Mouse (Mus musculus): ENCODE measurements around the gene Dnaja3. TPM values are rescaled to one million over a fixed set of nuclear protein-coding genes. Genes with fewer than 3 reads are reported as not detected.
"Not testable (repeated sequence)": the region's sequence is repeated elsewhere in the genome, so short reads cannot be mapped to it uniquely, and the experiment has no call there.

Dnaja3 gene
- total RNA-seq, 2 experiments from 2014 or later = 11.9 to 26.1 TPM

DNA sequence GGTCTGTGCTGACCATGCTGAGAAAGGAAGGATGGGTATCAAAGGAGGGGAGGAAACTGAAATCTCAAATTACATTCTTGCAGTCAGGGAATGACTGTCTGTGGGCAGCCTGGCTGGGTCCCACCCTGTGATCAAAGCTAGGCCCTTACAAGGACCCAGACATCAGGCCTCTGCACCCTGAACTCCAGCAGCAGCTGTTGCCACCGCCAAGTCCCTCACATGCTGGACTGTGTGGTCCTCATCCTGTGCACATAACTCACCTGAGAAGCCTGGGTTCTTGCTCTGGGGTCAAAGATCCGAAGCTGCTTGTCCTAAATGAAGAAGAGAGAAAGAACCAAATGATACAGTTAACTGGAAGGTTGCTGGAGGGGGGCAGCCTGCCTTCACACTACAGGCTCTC, 21.8 kb downstream of the Dnaja3 start:
- ATAC-seq (ENCODE audit: poor library complexity, severe bottlenecking) = no peak

DNA sequence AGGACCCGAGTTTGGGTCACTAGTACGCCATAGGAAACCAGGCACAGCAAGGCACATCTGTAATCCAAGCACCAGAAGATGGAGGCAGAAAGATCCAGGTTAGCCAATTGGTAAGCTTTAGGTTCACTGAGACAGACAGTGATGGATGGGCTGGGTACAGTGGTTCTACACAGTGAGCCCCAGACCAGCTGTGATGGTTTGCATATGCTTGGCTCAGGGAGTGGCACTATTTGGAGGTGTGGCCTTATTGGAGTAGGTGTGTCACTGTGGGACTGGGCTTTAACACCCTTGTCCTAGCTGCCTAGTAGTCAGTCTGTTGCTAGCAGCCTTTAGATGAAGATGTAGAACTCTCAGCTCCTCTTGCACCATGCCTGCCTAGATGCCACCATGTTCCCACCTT, 24.0 kb downstream of the Dnaja3 start:
- ATAC-seq (ENCODE audit: poor library complexity, severe bottlenecking) = no peak

DNA sequence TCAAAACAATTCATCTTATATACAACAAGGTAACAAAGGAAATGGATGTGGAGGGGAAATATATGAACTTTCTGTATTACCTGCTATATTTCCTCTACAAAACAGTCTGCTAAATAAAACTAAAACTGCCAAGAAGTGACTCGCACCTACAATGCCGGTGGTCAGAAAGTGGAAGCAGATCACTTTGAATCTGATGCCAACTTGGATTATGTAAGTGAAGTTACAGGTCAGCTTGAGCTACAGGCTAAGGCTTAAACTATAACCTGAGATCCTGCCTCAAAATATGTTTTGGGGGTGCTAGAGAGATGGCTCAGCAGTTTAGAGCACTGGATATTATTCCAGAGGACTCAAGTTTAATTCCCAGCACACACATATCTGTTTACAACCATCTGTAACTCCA, 25.9 kb downstream of the Dnaja3 start:
- ATAC-seq (ENCODE audit: poor library complexity, severe bottlenecking) = no peak

DNA sequence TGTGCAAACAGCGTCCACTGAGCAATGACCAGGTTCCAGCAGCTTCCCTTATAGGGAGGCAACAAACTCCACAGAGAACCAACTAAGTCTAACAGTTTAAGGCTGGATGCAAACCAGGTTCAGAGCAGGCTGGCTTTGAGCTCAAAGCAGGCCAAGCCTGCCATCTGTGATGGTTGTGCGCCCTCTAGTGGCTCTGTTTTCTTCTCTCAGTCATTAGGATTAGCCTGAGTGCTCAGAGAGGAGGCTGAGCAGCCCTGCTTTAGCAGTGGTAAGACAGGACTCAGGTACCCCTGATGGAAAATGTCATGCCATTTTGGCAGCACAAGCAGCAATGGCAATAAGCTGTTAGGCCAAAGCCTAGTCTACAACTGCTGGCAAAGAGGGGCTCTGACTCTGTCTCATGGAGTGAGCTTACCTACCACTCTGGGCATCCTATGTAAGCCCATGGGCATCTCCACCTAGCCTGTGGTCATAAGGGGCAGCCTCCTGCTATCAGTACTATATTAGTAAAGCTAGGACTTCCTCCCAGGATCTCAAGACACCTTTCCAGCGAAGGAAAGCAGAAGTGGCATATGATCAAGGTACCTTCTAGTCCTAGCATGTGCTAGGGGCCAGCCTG, 27.5 kb downstream of the Dnaja3 start:
- peak; percentile 96 for ATAC-seq (ENCODE audit: poor library complexity, severe bottlenecking)

DNA sequence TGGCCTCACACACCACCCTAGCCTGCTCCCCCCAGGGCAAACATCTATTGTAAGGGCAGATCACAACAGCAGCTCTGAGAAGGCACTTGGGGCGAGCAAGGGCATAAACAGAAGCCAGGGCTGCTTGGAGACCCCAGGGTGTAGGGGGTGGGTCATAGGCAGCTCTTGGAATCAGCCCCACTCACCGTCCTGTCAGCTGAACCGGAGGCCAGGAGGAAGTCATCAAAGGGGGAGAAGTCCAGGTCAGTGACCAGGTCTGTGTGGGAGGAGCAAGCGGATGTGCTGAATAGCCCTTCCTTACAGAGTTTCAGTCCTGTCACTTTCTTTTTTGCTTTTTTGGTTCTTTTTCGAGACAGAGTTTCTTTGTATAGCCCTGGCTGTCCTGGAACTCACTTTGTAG, 30.5 kb downstream of the Dnaja3 start:
- ATAC-seq (ENCODE audit: poor library complexity, severe bottlenecking) = no peak

DNA sequence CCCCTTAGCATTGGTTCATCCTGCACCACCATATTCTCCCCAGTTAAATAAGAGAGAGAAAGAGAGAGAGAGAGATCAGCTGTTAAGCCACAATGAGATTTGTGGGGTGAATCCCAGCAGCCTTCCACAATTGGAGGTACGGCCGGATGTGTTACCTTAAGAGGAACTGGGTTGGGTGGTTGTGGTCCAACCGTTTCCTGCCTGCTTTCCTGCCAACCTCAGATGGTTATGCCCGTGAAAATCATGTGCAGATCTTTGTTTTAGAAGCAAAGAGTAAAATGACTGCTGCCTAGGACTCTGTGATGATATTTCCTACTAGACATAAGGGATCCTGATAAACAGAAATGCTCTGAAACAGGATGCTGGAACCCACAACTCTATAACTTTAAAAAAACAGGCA, 34.3 kb downstream of the Dnaja3 start:
- ATAC-seq (ENCODE audit: poor library complexity, severe bottlenecking) = peak; percentile 87

DNA sequence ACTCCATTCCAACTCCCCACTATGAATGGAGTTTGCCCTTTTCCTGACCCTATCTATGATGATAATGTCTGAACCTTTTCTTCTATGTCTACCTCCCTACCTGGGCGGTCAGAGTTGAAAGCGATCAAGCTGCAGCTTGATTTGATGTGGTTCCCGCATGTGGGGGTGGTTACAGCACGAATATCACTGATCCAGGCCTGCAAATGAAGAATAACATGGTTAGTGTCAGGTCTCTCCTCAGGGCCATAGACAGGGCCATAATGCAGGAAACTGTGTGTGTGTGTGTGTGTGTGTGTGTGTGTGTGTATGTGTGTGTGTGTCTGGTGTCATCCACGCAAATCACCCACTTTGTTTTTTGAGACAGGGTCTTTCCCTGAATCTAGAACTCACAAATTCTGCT, 37.0 kb downstream of the Dnaja3 start:
- ATAC-seq (ENCODE audit: poor library complexity, severe bottlenecking) = no peak

DNA sequence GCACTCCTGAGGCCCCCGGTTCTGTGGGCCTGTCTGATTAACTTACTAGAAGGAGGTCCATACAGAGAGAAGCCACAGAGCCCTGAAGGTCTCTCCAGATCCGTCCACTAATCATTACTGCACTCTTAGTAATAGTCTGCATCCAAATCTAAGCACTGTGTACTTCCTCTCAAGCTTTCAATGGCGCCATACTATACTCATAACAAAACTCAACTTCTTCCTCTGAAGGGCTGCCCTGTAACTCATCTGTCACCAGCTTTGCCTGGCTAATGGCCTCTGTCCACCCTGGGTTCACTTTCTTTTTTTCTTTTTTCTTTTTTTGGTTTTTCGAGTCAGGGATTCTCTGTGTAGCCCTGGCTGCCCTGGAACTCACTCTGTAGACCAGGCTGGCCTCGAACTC, 38.3 kb downstream of the Dnaja3 start:
- ATAC-seq (ENCODE audit: poor library complexity, severe bottlenecking) = peak; percentile 8; the same call in 1 of the 2 replicates

DNA sequence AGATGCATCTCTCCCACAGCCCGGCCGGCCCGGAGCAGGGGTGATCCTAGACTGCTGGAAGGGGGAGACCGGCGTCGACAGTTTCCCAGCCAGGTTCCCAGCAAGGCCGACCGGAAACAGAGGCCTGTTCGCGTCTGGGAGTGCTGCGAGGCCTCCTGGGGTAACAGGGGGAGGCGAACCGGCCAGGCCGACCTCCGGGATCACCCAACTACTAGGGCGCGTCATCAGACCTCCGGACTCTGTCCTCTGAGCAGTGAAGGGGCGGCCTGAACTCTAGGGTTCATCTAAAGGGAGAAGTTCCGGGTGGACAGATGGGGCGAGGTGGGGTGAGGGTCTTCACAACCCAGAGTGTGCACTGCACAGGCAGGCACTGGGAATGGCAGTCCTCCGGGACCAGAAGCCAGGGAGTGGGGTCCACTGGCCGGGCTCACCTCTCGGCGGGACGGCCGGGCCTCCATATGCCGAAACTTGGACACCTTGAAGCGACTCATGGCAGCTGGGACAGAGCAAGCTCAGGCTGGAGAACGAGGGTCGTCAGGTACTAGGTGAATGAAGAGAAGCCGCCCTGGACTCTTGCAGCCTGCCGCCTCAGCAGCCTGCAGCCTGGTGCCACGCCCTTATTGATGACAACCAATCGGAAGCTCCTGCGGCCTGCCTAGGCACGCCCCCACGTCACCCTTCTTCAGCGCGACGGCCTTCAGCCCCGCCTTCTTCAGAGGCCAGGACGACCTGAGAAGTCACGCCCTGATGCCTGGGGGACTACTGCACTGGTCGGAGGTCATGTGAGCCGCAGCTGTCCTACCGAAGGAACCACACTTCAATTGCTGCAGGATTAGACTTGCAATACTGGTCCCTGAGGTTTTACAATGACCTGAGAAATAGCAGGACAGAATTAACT, 39.6 kb downstream of the Dnaja3 start, which contains the start of gene Coro7:
TSS of gene Coro7 (minus strand) at position 657 of the 898 bp plus-strand sequence.
- peak; percentile 86 for ATAC-seq (ENCODE audit: poor library complexity, severe bottlenecking)

DNA sequence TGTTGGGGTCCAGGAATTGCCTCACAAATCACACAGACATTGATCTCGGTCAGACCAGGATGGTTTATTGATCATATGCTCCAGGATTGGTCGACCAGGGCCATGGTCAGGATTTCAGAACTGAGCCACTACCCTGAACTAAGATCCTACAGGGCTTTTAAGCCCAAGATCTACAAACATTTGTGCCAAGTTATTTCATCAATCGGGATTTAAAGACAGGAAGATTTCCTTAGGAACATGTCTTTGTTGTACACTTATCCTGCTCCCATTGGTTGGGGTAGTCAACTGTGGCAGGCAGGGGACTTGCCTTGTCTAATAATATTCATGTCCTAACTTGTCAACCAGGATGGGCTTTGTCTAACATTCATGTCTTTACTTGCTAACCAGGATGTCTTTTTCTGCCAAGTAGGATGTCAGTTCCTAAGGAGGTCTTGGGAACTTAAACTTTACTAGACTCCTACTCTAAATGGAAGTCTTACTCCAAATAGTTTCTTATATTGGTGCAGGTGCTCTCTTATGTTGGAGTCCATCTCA, 41.2 kb downstream of the Dnaja3 start:
- ATAC-seq (ENCODE audit: poor library complexity, severe bottlenecking) = not testable (repeated sequence)

DNA sequence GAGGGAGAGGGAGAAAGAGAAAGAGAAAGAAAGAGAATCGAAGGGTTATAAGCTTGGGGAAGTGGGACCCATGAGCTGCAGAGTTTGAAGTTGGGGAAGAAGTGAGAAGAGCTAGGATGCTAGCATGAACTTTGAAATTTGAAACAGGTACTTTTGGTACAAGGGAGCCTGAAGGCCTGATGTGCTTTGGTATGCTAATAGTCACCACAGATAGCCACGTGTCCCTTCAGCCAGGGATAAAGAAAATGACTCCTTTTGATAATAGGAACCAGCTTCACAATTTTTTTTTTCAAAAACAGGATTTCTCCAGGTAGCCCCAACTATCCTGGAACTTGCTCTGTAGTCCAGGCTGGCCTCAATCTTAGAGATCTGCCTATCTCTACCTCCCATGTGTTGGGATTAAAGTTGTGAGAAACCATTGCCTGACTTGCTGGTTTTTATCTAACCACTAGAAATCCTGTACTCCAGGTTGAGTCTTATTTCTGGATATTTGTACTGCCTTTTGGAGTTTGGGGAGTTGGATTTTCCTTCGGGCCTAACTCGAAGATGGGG, 42.9 kb downstream of the Dnaja3 start:
- no peak for ATAC-seq (ENCODE audit: poor library complexity, severe bottlenecking)

DNA sequence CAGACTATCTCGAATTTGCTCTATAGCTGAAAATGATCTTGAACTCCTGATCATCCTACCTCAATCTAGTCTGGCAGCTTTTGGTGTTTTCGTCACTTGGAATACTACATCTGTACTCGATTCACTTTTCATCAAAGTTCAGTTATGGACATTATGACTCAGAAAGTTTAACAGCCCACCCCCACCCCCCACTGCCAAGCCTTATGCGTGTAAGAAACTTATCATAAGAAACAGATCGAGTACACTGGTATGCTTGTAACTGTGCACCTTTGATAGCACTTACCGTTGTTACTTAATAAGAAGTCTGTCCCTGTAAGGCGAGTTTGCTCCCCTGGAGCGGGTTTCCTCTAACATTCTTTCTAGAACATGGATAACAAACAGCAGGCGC, 43.4 kb downstream of the Dnaja3 start:
- no peak for ATAC-seq (ENCODE audit: poor library complexity, severe bottlenecking)

DNA sequence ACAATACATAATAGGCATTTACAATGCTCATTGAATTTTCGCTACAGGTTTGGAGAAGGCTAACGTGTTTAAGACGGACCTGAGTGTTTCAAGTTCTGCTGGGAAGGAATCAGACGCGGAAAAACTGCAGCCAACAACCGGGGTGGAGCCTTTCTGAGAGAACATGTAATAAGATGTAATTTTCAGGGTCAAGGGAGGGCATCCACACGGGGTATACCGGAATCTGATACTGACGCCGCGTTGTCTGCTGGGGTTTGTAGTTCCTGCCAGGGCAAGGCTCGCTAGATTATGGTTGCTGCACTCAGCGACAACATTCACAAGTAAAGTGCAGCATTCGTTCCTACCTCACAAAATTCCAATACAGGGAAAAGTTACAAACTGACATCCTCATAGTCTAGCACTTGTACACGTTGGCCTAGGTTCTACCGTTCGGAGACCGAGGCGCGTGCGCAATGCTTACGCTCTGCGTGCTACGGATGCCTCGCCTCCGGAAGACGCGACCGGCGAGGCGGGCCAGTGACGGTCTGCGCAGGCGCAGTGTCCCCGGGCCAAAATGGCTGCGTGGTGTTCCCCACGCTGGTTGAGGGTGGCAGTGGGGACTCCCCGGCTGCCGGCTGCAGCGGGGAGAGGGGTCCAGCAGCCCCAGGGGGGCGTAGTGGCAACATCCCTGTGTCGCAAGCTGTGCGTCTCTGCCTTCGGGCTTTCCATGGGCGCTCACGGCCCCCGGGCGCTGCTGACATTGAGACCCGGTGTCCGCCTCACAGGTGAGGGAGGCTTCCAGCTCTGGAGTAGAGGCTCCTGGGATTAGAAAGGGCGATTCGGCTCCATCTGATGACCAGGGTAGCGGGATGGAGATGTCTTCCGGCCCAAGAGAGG, 44.0 kb downstream of the Dnaja3 start:
- peak; percentile 80 for ATAC-seq (ENCODE audit: poor library complexity, severe bottlenecking)

DNA sequence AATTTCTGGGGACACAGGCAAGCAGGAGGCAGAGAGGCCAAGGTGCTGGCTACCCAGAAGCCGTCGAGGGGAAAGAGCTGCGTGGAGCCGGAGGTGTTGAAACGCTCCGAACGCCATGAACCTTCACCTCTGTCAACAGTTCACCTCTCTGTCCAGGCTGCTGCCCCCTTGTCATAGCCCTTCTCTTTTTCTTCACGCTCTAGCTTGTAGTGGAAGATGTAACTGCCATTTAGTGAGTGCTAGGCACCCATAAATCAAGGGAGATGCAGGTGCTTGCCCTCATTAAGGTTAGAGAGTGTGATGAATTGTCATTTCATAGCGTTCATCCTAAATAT, 44.6 kb downstream of the Dnaja3 start:
- no peak for ATAC-seq (ENCODE audit: poor library complexity, severe bottlenecking)

DNA sequence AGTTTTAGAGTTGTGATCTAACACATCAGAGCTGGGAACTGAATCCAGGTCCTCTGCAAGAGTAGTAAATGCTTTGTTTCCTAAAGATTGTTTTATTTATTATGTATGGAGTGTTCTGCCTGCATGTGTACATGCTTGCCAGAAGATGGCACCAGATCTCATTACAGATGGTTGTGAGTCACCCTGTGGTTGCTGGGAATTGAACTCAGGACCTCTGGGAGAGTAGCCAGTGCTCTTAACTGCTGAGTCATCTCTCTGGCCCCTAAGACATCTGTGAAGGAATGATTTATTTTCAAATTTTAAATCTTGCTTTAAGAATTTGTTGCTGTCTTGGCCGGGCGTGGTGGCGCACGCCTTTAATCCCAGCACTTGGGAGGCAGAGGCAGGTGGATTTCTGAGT, 49.6 kb downstream of the Dnaja3 start:
- not testable (repeated sequence) for ATAC-seq (ENCODE audit: poor library complexity, severe bottlenecking)

DNA sequence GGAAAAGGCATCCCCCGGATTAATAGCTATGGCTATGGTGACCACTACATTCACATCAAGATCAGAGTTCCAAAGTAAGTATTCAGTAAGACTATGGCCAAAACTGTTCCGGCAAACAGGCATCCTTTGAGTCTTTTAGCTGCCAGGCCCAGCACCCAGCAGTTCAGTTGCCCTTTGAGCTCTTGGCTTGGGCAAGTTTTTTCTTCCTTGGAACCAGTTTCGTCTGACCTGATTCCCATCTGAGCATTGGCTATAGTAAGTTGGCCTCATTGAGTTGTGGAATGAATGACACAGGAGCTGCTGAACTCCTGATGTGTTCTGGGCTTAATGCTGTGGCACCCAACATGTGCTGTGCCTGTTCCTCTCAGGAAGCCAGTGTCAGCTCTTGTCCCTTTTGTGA, 61.4 kb downstream of the Dnaja3 start:
- no peak for ATAC-seq (ENCODE audit: poor library complexity, severe bottlenecking)

DNA sequence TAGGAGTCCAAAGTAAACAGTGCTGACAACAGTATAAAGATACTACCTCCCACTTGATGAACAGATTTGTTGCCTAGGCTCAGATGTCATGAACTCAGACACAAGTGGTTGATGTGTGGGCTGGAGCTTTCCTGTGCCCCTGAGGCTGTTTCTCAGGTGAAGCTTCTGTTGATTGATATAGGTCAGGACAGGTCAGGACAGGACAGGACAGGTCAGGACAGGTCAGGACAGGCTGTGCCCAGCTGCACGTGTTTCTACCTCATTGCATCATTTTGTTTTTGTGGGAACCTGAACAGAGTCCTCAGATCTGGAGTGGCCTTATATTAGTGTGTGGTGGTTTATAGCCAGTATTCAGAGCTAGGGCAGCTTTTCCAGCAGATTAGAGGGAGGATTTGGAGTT, 62.9 kb downstream of the Dnaja3 start:
- no peak for ATAC-seq (ENCODE audit: poor library complexity, severe bottlenecking)

DNA sequence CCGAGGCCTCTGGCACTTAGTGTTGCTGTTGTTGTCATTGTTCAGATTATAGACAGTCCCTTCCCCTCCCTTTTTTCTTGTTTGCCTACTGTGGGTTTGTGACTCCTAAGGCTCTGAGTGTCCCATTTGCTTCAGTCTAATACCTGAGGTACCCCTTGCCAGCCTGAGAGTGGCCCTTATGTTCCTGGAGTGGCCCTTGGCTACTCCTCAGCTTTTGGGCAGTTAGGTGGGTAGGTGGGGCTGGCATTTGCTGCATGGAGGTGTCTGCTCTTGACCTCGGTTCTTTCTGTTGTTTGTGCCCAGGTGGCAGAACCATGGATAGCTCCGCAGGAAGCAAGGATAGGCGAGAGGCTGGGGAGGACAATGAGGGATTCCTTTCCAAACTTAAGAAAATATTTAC, 65.8 kb downstream of the Dnaja3 start:
- ATAC-seq (ENCODE audit: poor library complexity, severe bottlenecking) = no peak

DNA sequence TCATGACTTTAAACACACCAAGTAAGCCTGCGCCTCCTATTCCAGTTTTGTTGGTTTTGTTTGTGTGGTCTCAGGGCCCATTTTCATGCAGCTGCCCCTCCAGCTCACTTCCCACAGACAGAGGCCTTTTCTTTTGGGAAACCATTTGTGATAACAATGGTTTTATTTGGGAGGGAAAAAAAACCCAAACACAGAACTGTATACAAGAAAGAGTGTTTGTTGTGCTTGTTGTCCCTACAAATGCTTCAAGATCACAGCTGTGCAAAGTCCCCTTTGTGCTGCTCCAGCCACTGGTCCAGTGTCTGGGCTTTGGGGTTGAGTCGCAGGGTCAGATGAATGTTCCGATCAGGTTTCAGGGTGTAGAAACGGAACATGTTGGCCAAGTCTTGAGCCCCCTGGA, 71.4 kb downstream of the Dnaja3 start:
- no peak for ATAC-seq (ENCODE audit: poor library complexity, severe bottlenecking)

DNA sequence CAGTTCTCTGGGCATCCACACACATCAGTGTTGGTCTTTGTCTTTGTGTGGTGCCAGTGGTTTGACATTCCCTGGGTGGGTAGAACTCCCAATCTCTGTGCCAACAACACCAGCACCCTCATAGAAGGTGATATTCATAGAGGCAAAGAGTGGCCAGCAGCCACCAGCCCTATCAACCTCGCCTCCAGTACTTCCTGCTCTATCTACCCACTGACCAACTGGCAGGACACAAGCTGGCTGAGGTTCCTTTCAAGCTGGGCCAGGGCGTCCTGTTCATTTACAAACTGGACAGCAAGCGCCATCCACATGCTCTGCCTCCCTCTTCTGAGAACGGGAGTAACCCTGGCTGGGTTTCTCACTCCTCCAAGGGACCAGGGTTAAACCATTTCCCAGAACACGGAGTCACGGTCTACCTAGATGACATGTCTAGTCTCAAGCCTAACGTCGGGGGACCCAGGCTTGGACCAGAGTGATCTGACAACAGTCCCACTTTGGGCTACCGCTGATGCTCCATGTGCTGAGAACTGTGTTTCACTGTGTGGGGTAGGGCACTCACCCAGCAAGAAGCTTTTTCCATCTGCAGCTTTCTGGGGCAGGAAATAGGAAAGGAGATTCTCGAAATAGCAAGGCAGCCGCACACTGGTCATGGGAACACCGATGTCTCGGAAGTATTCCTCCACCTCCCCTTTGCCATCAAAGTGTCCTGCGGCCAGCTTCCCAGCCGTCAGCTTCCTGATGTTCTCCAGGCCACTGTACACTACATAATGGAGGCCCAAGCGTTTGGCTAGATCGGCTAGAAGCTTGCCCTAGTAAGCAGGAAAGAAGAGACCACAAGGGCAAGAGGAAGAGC, 74.3 kb downstream of the Dnaja3 start:
- no peak for ATAC-seq (ENCODE audit: poor library complexity, severe bottlenecking)
